Mouse (Mus musculus) kidney, embryonic 15.5 days (tissue): ENCODE results near the gene Dhfr. TPM values are rescaled to one million over a fixed set of nuclear protein-coding genes. Genes with fewer than 3 reads are reported as not detected.
"Not testable (repeated sequence)": the region's sequence is repeated elsewhere in the genome, so short reads cannot be mapped to it uniquely, and the experiment has no call there.

Source experiments
- ATAC-seq: fragments of 200-750 bp; cut with Nextera tagmentation; replicated peaks from 2 replicates; pipeline ENCODE4 v1.8.0; 2017; ENCODE audit warnings: moderate TSS enrichment; ENCODE audit not compliant: low FRiP score
- H3K27ac ChIP-seq: fragments of 300-500 bp; sonication (generic); 2 replicates; pipeline ENCODE4 v1.5.1; 2015; ENCODE audit warnings: mild to moderate bottlenecking, inconsistent platforms
- H3K27me3 ChIP-seq: fragments of 300-500 bp; sonication (generic); 2 replicates; pipeline ENCODE4 v1.6.1; 2015; ENCODE audit warnings: inconsistent platforms
- H3K36me3 ChIP-seq: fragments of 300-500 bp; sonication (generic); 2 replicates; pipeline ENCODE4 v1.6.1; 2015; ENCODE audit warnings: inconsistent platforms
- H3K4me1 ChIP-seq: fragments of 300-500 bp; sonication (generic); 2 replicates; pipeline ENCODE4 v1.6.1; 2015; ENCODE audit warnings: inconsistent platforms
- H3K4me2 ChIP-seq: fragments of 300-500 bp; sonication (generic); 2 replicates; pipeline ENCODE4 v1.6.1; 2015; ENCODE audit warnings: moderate library complexity, mild to moderate bottlenecking, inconsistent platforms
- H3K4me3 ChIP-seq: fragments of 300-500 bp; sonication (generic); replicated peaks from 2 replicates; pipeline ENCODE4 v1.5.1; 2015; ENCODE audit warnings: mild to moderate bottlenecking, inconsistent platforms
- H3K9ac ChIP-seq: fragments of 300-500 bp; sonication (generic); 2 replicates; pipeline ENCODE4 v1.6.1; 2015; ENCODE audit warnings: mild to moderate bottlenecking, inconsistent platforms
- H3K9me3 ChIP-seq: fragments of 300-500 bp; sonication (generic); replicated peaks from 2 replicates; pipeline ENCODE4 v1.6.1; 2016; ENCODE audit warnings: inconsistent platforms
- WGBS: fragments of 180-500 bp; shearing (Covaris S2); methylation state at CpG from one replicate; pipeline ENCODE4 v1.1.7; 2015; ENCODE audit warnings: mixed read lengths; 5-methylcytosine and 5-hydroxymethylcytosine counted together
- polyA plus RNA-seq: library from polyadenylated mRNA; unstranded; fragments of >200 nt; fragmentation: Nextera tagmentation; extraction: Ambion mirVana; gene quantifications from 2 replicates; pipeline ENCODE4 v1.2.1, GENCODE M21; 2015

Dhfr gene
- polyA plus RNA-seq, 1 experiment from 2014 or later, result 22.0 TPM

GRCm38 (mm10) chr13:92344033-92344432 is 10.5 kb upstream of the Dhfr start:
- no peak overlapping the region for H3K4me2 ChIP-seq
- H3K27me3 ChIP-seq, result no peaks in the 10 kb centered on the region
- no peaks in the 10 kb centered on the region for H3K4me1 ChIP-seq
- H3K4me3 ChIP-seq, result no peak overlapping the region
- H3K36me3 ChIP-seq, result peaks cover 85% of the 10 kb centered on the region
- ATAC-seq, result no peak
- no peak overlapping the region for H3K27ac ChIP-seq
- H3K9me3 ChIP-seq, result no peaks in the 10 kb centered on the region
- WGBS, result 95% methylated on average over 8 of the region's 8 CpGs
- no peak overlapping the region for H3K9ac ChIP-seq

GRCm38 (mm10) chr13:92346338-92346737 is 8.2 kb upstream of the Dhfr start:
- WGBS, result 58% methylated on average over 5 of the region's 5 CpGs
- no peak; the same call in 1 of the 2 replicates for ATAC-seq
- Histone ChIP-seq H3K4me2 (no peak overlapping the region), H3K36me3 (peaks cover 80% of the 10 kb centered on the region), H3K4me3 (no peak overlapping the region), H3K9ac (no peak overlapping the region), H3K9me3 (no peaks in the 10 kb centered on the region), H3K27me3 (no peaks in the 10 kb centered on the region), H3K4me1 (no peaks in the 10 kb centered on the region), H3K27ac (no peak overlapping the region)

- no peak overlapping the region for H3K27ac ChIP-seq
- WGBS, result 88% methylated on average over 6 of the region's 6 CpGs
- H3K4me2 ChIP-seq, result no peak overlapping the region
- no peaks in the 10 kb centered on the region for H3K27me3 ChIP-seq
- ATAC-seq, result no peak
- H3K9me3 ChIP-seq, result no peaks in the 10 kb centered on the region
- H3K9ac ChIP-seq, result no peak overlapping the region
- peaks cover 38% of the 10 kb centered on the region for H3K36me3 ChIP-seq
- H3K4me3 ChIP-seq, result no peak overlapping the region
- H3K4me1 ChIP-seq, result peaks cover 17% of the 10 kb centered on the region
These were observed 3.4 kb upstream of the Dhfr start for GRCm38 (mm10) chr13:92351100-92351499.

GRCm38 (mm10) chr13:92353956-92354355 is 570 bp upstream of the Dhfr start:
- peaks cover 24% of the 10 kb centered on the region for H3K4me1 ChIP-seq
- H3K4me2 ChIP-seq, result peak overlapping the region; percentile 97
- no peaks in the 10 kb centered on the region for H3K9me3 ChIP-seq
- H3K4me3 ChIP-seq, result peak overlapping the region; percentile 73
- H3K27ac ChIP-seq, result peak overlapping the region; percentile 46
- H3K9ac ChIP-seq, result peak overlapping the region; percentile 49
- 10% methylated on average over 4 of the region's 4 CpGs for WGBS
- no peaks in the 10 kb centered on the region for H3K27me3 ChIP-seq
- peak; percentile 0; the same call in 1 of the 2 replicates for ATAC-seq
- H3K36me3 ChIP-seq, result peaks cover 21% of the 10 kb centered on the region

GRCm38 (mm10) chr13:92355272-92355643 is 732 bp downstream of the Dhfr start:
- Histone ChIP-seq H3K27me3 (no peaks in the 10 kb centered on the region), H3K36me3 (peaks cover 30% of the 10 kb centered on the region), H3K9me3 (no peaks in the 10 kb centered on the region), H3K9ac (peak overlapping the region; percentile 70), H3K4me2 (peak overlapping the region; percentile 97), H3K4me1 (peaks cover 24% of the 10 kb centered on the region), H3K4me3 (peak overlapping the region; percentile 73), H3K27ac (peak overlapping the region; percentile 96)
- WGBS, result under 1% methylated on average over 24 of the region's 24 CpGs
- peak; percentile 57 for ATAC-seq

- Histone ChIP-seq H3K27ac (no peak overlapping the region), H3K9me3 (no peaks in the 10 kb centered on the region), H3K4me2 (peak overlapping the region; percentile 97), H3K36me3 (peaks cover 32% of the 10 kb centered on the region), H3K4me1 (peaks cover 24% of the 10 kb centered on the region), H3K4me3 (peak overlapping the region; percentile 73), H3K9ac (0 out of 2 replicates have a peak overlapping the region, but pooled peaks have one; percentile 5), H3K27me3 (no peaks in the 10 kb centered on the region)
- ATAC-seq, result no peak
- 80% methylated on average over 7 of the region's 7 CpGs for WGBS
These were observed 1.9 kb downstream of the Dhfr start for GRCm38 (mm10) chr13:92356376-92356775.

GRCm38 (mm10) chr13:92357644-92358043 is 3.1 kb downstream of the Dhfr start:
- Histone ChIP-seq H3K9ac (no peak overlapping the region), H3K36me3 (peaks cover 39% of the 10 kb centered on the region), H3K4me3 (no peak overlapping the region), H3K27ac (no peak overlapping the region), H3K27me3 (no peaks in the 10 kb centered on the region), H3K4me1 (peaks cover 24% of the 10 kb centered on the region), H3K4me2 (no peak overlapping the region), H3K9me3 (no peaks in the 10 kb centered on the region)
- no peak for ATAC-seq
- 69% methylated on average over 2 of the region's 2 CpGs for WGBS

- Histone ChIP-seq H3K36me3 (peaks cover 60% of the 10 kb centered on the region), H3K4me3 (no peak overlapping the region), H3K9ac (no peak overlapping the region), H3K4me2 (no peak overlapping the region), H3K27me3 (no peaks in the 10 kb centered on the region), H3K9me3 (no peaks in the 10 kb centered on the region), H3K4me1 (peaks cover 3% of the 10 kb centered on the region), H3K27ac (no peak overlapping the region)
- no peak for ATAC-seq
- 86% methylated on average over 2 of the region's 2 CpGs for WGBS
These were observed 7.1 kb downstream of the Dhfr start for GRCm38 (mm10) chr13:92361609-92362008.

- ATAC-seq, result no peak
- Histone ChIP-seq H3K27ac (no peak overlapping the region), H3K27me3 (no peaks in the 10 kb centered on the region), H3K4me2 (no peak overlapping the region), H3K9ac (no peak overlapping the region), H3K4me1 (no peaks in the 10 kb centered on the region), H3K9me3 (no peaks in the 10 kb centered on the region), H3K36me3 (peaks cover 72% of the 10 kb centered on the region), H3K4me3 (no peak overlapping the region)
- WGBS, result 79% methylated on average over 4 of the region's 4 CpGs
These were observed 10.8 kb downstream of the Dhfr start for GRCm38 (mm10) chr13:92365312-92365711.

- Histone ChIP-seq H3K4me1 (no peaks in the 10 kb centered on the region), H3K36me3 (peaks cover 57% of the 10 kb centered on the region), H3K4me3 (no peak overlapping the region), H3K27ac (no peak overlapping the region), H3K4me2 (no peak overlapping the region), H3K9ac (no peak overlapping the region), H3K9me3 (no peaks in the 10 kb centered on the region), H3K27me3 (no peaks in the 10 kb centered on the region)
- 91% methylated on average over 3 of the region's 3 CpGs for WGBS
- ATAC-seq, result no peak
These were observed 16.3 kb downstream of the Dhfr start for GRCm38 (mm10) chr13:92370811-92371210.

GRCm38 (mm10) chr13:92371466-92371865 is 16.9 kb downstream of the Dhfr start:
- not testable (repeated sequence) for ATAC-seq, H3K4me1 ChIP-seq, H3K9ac ChIP-seq, H3K27me3 ChIP-seq, H3K27ac ChIP-seq, H3K4me3 ChIP-seq, H3K9me3 ChIP-seq, H3K4me2 ChIP-seq
- H3K36me3 ChIP-seq, result peaks cover 54% of the 10 kb centered on the region
- 97% methylated on average over 6 of the region's 6 CpGs for WGBS

- no peak overlapping the region for H3K27ac ChIP-seq
- no peak overlapping the region for H3K4me2 ChIP-seq
- H3K9me3 ChIP-seq, result no peaks in the 10 kb centered on the region
- H3K36me3 ChIP-seq, result peaks cover 24% of the 10 kb centered on the region
- ATAC-seq, result no peak
- H3K9ac ChIP-seq, result no peak overlapping the region
- 88% methylated on average over 3 of the region's 3 CpGs for WGBS
- H3K4me1 ChIP-seq, result no peaks in the 10 kb centered on the region
- H3K27me3 ChIP-seq, result no peaks in the 10 kb centered on the region
- no peak overlapping the region for H3K4me3 ChIP-seq
These were observed 32.8 kb downstream of the Dhfr start for GRCm38 (mm10) chr13:92387367-92387766.

- no peak overlapping the region for H3K9ac ChIP-seq
- no peak for ATAC-seq
- 81% methylated on average over 12 of the region's 12 CpGs for WGBS
- no peak overlapping the region for H3K4me2 ChIP-seq
- H3K36me3 ChIP-seq, result no peaks in the 10 kb centered on the region
- no peak overlapping the region for H3K27ac ChIP-seq
- H3K27me3 ChIP-seq, result no peaks in the 10 kb centered on the region
- no peak overlapping the region for H3K4me3 ChIP-seq
- no peaks in the 10 kb centered on the region for H3K4me1 ChIP-seq
- no peaks in the 10 kb centered on the region for H3K9me3 ChIP-seq
These were observed 38.6 kb downstream of the Dhfr start for GRCm38 (mm10) chr13:92393047-92393661.
